Mouse (Mus musculus) frontal cortex, postnatal 36 days (tissue): Measurements from ENCODE around the gene Scg3.
A peak's percentile ranks its signal among the peaks of the same experiment; 100 is the strongest.
"Not testable (repeated sequence)": the region's sequence is repeated elsewhere in the genome, so short reads cannot be mapped to it uniquely, and the experiment has no call there.

Experiments
- DNase-seq, 2 experiments: peaks; one replicate each; pipeline ENCODE4 v3.0.0; 2022; ENCODE audit warnings: low spot score in 2 of 2

Scg3 gene

GRCm38 (mm10) chr9:75625556-75626307, 58.1 kb downstream of the Scg3 start, which contains the start of gene Lysmd2:
TSS of gene Lysmd2 (plus strand) at chr9:75625741.
- DNase-seq = peak; percentile 71

GRCm38 (mm10) chr9:75624983-75625555, 58.8 kb downstream of the Scg3 start:
- DNase-seq = no peak

- DNase-seq = no peak
These were observed 62.4 kb downstream of the Scg3 start for GRCm38 (mm10) chr9:75621428-75621827.

- not testable (repeated sequence) for DNase-seq
These were observed 64.1 kb downstream of the Scg3 start for GRCm38 (mm10) chr9:75619761-75620160.

- DNase-seq = no peak
These were observed 64.9 kb downstream of the Scg3 start for GRCm38 (mm10) chr9:75618836-75619400.

GRCm38 (mm10) chr9:75616560-75616959, 67.3 kb downstream of the Scg3 start:
- DNase-seq = no peak

- peak; percentile 81 to 87 for DNase-seq
These were observed 73.0 kb downstream of the Scg3 start, which contains the start of gene Tmod2 for GRCm38 (mm10) chr9:75610571-75611493. TSS of gene Tmod2 (minus strand) at chr9:75611325.

GRCm38 (mm10) chr9:75609965-75610364, 73.9 kb downstream of the Scg3 start:
- no peak for DNase-seq

- DNase-seq = no peak
These were observed 74.4 kb downstream of the Scg3 start for GRCm38 (mm10) chr9:75609505-75609904.

- no peak for DNase-seq
These were observed 76.4 kb downstream of the Scg3 start for GRCm38 (mm10) chr9:75607496-75607895.

- DNase-seq = no peak
These were observed 82.3 kb downstream of the Scg3 start for GRCm38 (mm10) chr9:75601510-75601909.

- peak; percentile 51 to 61 for DNase-seq
These were observed 83.5 kb downstream of the Scg3 start for GRCm38 (mm10) chr9:75600166-75600934.

- peak; percentile 37 to 48 for DNase-seq
These were observed 84.5 kb downstream of the Scg3 start for GRCm38 (mm10) chr9:75599191-75599841.

- no peak for DNase-seq
These were observed 86.3 kb downstream of the Scg3 start for GRCm38 (mm10) chr9:75597596-75597995.

GRCm38 (mm10) chr9:75597036-75597435, 86.8 kb downstream of the Scg3 start:
- DNase-seq = no peak

- DNase-seq = peak in 1 of 2 experiments; percentile 31
These were observed 90.4 kb downstream of the Scg3 start for GRCm38 (mm10) chr9:75593481-75593880.
